Mouse (Mus musculus): Measurements from ENCODE around the gene Ghrh. TPM values are rescaled to one million over a fixed set of nuclear protein-coding genes. Genes with fewer than 3 reads are reported as not detected.
A peak's percentile ranks its signal among the peaks of the same experiment; 100 is the strongest.

The Ghrh gene
- polyA plus RNA-seq, 1 experiment from 2014 or later, result 1.0 TPM

DNA sequence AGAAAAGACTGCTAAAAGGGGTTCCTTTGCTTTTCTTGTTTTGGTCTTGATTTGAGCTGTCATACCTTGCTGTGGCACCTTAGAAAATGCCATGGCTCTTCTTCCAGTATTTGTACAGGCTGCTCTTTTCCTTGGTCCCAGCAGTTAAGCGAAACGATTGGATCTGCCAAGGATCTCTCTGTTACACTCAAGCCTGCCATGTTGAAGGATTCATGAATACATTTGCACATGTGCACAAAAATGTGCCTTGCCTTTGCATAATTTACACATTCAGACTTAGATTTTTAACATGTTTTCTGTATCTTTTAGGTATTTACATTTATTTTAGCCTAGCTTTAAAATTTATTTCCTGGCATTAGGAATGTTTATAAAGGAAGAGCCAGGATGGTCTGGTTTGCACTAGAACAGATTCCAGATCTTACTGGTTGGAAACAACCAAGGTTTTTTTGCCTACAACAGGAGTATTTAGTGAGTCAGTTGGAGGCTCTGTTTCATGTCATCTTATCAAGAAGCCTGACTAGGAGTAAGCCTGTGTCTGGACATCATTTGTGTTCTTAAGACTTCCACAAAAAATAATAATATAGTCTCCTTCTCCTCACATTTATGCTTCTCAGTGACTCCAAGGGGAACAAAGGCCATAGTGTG lies 38.9 kb downstream of the Ghrh start:
- peaks cover 8% of the 10 kb centered on the region; the same call in 1 of the 2 replicates for H3K36me3 ChIP-seq (ENCODE audit: control insufficient read depth, insufficient read depth, low read length)
- H3K4me1 ChIP-seq (replicated peaks; ENCODE audit: control insufficient read depth, insufficient read depth, low read length), result no peaks in the 10 kb centered on the region
- H3K9me3 ChIP-seq (ENCODE audit: control insufficient read depth, low read length), result no peaks in the 10 kb centered on the region
- H3K27me3 ChIP-seq (ENCODE audit: control insufficient read depth, insufficient read depth, low read length), result no peaks in the 10 kb centered on the region
- no peak overlapping the region for H3K4me2 ChIP-seq (replicated peaks; ENCODE audit: low read depth, low read length)
- no peak for ATAC-seq (ENCODE audit: low FRiP score)
- no peak overlapping the region for H3K9ac ChIP-seq (ENCODE audit: low read depth, low read length)
- 93% methylated on average over 2 of the region's 2 CpGs for WGBS
- DNase-seq (ENCODE audit: low spot score), result no peak
- H3K4me3 ChIP-seq (ENCODE audit: low read depth, low read length), result no peak overlapping the region
- no peak overlapping the region for H3K27ac ChIP-seq (ENCODE audit: low read depth, low read length)

GRCm38 (mm10) chr2:157307715-157308265 lies 39.5 kb downstream of the Ghrh start:
- Histone ChIP-seq H3K4me1 (replicated peaks; ENCODE audit: control insufficient read depth, insufficient read depth, low read length) (no peaks in the 10 kb centered on the region), H3K4me2 (replicated peaks; ENCODE audit: low read depth, low read length) (no peak overlapping the region), H3K9ac (ENCODE audit: low read depth, low read length) (no peak overlapping the region), H3K27ac (ENCODE audit: low read depth, low read length) (no peak overlapping the region), H3K4me3 (ENCODE audit: low read depth, low read length) (no peak overlapping the region), H3K36me3 (ENCODE audit: control insufficient read depth, insufficient read depth, low read length) (peaks cover 11% of the 10 kb centered on the region; the same call in 1 of the 2 replicates), H3K9me3 (ENCODE audit: control insufficient read depth, low read length) (no peaks in the 10 kb centered on the region), H3K27me3 (ENCODE audit: control insufficient read depth, insufficient read depth, low read length) (no peaks in the 10 kb centered on the region)
- 98% methylated on average over 4 of the region's 4 CpGs for WGBS
- DNase-seq (ENCODE audit: low spot score), result no peak
- ATAC-seq (ENCODE audit: low FRiP score), result no peak

GRCm38 (mm10) chr2:157306091-157307032 lies 40.9 kb downstream of the Ghrh start:
- no peak for DNase-seq (ENCODE audit: low spot score)
- no peak overlapping the region for H3K27ac ChIP-seq (ENCODE audit: low read depth, low read length)
- no peak for ATAC-seq (ENCODE audit: low FRiP score)
- H3K36me3 ChIP-seq (ENCODE audit: control insufficient read depth, insufficient read depth, low read length), result peaks cover 9% of the 10 kb centered on the region; the same call in 1 of the 2 replicates
- H3K4me1 ChIP-seq (replicated peaks; ENCODE audit: control insufficient read depth, insufficient read depth, low read length), result no peaks in the 10 kb centered on the region
- H3K27me3 ChIP-seq (ENCODE audit: control insufficient read depth, insufficient read depth, low read length), result no peaks in the 10 kb centered on the region
- H3K9me3 ChIP-seq (ENCODE audit: control insufficient read depth, low read length), result no peaks in the 10 kb centered on the region
- 88% methylated on average over 7 of the region's 7 CpGs for WGBS
- no peak overlapping the region for H3K9ac ChIP-seq (ENCODE audit: low read depth, low read length)
- no peak overlapping the region for H3K4me2 ChIP-seq (replicated peaks; ENCODE audit: low read depth, low read length)
- H3K4me3 ChIP-seq (ENCODE audit: low read depth, low read length), result no peak overlapping the region

GRCm38 (mm10) chr2:157303096-157303495 lies 44.2 kb downstream of the Ghrh start:
- H3K9ac ChIP-seq (ENCODE audit: low read depth, low read length), result no peak overlapping the region
- no peaks in the 10 kb centered on the region for H3K9me3 ChIP-seq (ENCODE audit: control insufficient read depth, low read length)
- DNase-seq (ENCODE audit: low spot score) (no peak), ATAC-seq (ENCODE audit: low FRiP score) (no peak)
- H3K27me3 ChIP-seq (ENCODE audit: control insufficient read depth, insufficient read depth, low read length), result no peaks in the 10 kb centered on the region
- no peak overlapping the region for H3K4me2 ChIP-seq (replicated peaks; ENCODE audit: low read depth, low read length)
- WGBS, result 68% methylated on average over 9 of the region's 9 CpGs
- H3K27ac ChIP-seq (ENCODE audit: low read depth, low read length), result no peak overlapping the region
- no peaks in the 10 kb centered on the region for H3K4me1 ChIP-seq (replicated peaks; ENCODE audit: control insufficient read depth, insufficient read depth, low read length)
- H3K36me3 ChIP-seq (ENCODE audit: control insufficient read depth, insufficient read depth, low read length), result peaks cover 12% of the 10 kb centered on the region; the same call in 1 of the 2 replicates
- H3K4me3 ChIP-seq (ENCODE audit: low read depth, low read length), result no peak overlapping the region

DNA sequence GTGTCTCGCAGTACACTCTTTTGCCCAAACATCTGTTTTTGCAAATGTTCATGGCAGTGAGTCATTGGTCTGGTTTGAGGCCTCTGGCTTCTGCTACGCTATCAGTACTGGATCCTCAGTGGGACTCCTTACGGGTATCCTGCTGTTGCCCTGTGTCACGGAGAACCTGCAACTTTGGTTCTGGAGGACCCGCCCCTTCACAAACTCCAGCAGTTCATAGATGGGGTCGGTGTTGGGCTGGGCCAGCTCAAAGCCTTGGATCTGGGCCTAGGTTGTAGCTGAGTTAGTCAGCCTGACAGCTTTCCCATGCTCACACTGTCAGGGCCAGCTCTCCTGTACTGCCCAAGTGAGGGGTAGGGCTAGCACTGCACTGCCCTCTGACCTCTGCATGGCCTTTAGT lies 47.3 kb downstream of the Ghrh start:
- Histone ChIP-seq H3K36me3 (ENCODE audit: control insufficient read depth, insufficient read depth, low read length) (peaks cover 17% of the 10 kb centered on the region; the same call in 1 of the 2 replicates), H3K27ac (ENCODE audit: low read depth, low read length) (no peak overlapping the region), H3K27me3 (ENCODE audit: control insufficient read depth, insufficient read depth, low read length) (no peaks in the 10 kb centered on the region), H3K9ac (ENCODE audit: low read depth, low read length) (no peak overlapping the region), H3K9me3 (ENCODE audit: control insufficient read depth, low read length) (no peaks in the 10 kb centered on the region), H3K4me1 (replicated peaks; ENCODE audit: control insufficient read depth, insufficient read depth, low read length) (no peaks in the 10 kb centered on the region), H3K4me2 (replicated peaks; ENCODE audit: low read depth, low read length) (no peak overlapping the region), H3K4me3 (ENCODE audit: low read depth, low read length) (no peak overlapping the region)
- ATAC-seq (ENCODE audit: low FRiP score) (no peak), DNase-seq (ENCODE audit: low spot score) (no peak)
- 94% methylated on average over 6 of the region's 6 CpGs for WGBS

DNA sequence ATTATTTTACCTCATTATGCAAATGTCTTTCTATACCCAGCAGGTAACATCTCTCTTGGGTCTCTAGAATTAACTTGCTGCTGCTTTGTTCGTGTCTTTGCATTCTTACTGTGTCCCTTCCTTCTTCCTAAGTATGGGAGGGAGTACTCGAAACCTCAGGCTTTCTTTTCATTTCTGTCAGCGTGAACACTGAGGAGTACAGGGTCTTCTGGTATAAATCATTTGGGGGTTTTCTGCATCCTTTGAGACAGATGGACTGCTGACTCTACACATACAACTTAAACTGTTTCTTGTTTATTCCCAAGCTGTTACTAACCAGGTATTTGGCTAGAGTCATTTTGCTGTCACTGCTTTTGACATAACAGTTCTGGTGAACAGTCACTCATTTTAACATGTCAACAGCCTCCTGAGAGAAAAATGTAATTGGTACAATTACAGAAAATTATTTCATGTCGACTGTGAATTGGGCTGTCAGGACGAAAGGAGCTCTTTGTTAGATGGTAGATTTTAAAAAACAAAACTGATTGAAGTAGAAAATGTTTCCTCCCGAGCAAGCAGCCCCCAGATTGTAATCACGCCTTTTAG lies 51.1 kb downstream of the Ghrh start:
- no peak overlapping the region for H3K4me3 ChIP-seq (ENCODE audit: low read depth, low read length)
- H3K9me3 ChIP-seq (ENCODE audit: control insufficient read depth, low read length), result no peaks in the 10 kb centered on the region
- peaks cover 17% of the 10 kb centered on the region for H3K36me3 ChIP-seq (ENCODE audit: control insufficient read depth, insufficient read depth, low read length)
- ATAC-seq (ENCODE audit: low FRiP score) (no peak), DNase-seq (ENCODE audit: low spot score) (no peak)
- WGBS, result 88% methylated on average over 7 of the region's 7 CpGs
- H3K9ac ChIP-seq (ENCODE audit: low read depth, low read length), result no peak overlapping the region
- no peak overlapping the region for H3K4me2 ChIP-seq (replicated peaks; ENCODE audit: low read depth, low read length)
- no peaks in the 10 kb centered on the region for H3K4me1 ChIP-seq (replicated peaks; ENCODE audit: control insufficient read depth, insufficient read depth, low read length)
- H3K27me3 ChIP-seq (ENCODE audit: control insufficient read depth, insufficient read depth, low read length), result no peaks in the 10 kb centered on the region
- no peak overlapping the region for H3K27ac ChIP-seq (ENCODE audit: low read depth, low read length)

DNA sequence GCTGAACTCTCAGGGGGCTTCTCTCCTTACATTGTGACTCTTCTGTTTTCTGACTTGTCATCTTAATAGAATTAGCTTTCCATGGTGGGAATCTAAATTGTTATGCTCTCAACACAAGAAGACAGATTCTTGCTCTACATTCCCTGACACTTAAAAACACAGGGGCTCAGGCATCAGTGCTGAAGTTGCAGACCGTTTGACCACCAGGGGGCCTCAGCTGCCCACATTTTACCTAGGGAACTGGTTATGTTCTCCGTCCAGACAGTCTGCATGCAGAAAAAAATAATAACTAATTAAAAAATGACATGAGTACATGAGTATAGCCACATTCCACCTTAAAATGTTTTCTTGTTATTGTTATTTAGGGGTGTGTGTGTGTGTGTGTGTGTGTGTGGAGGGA lies 55.2 kb downstream of the Ghrh start:
- H3K36me3 ChIP-seq (ENCODE audit: control insufficient read depth, insufficient read depth, low read length), result peaks cover 11% of the 10 kb centered on the region
- no peaks in the 10 kb centered on the region for H3K4me1 ChIP-seq (replicated peaks; ENCODE audit: control insufficient read depth, insufficient read depth, low read length)
- no peak overlapping the region for H3K27ac ChIP-seq (ENCODE audit: low read depth, low read length)
- no peaks in the 10 kb centered on the region for H3K27me3 ChIP-seq (ENCODE audit: control insufficient read depth, insufficient read depth, low read length)
- H3K9me3 ChIP-seq (ENCODE audit: control insufficient read depth, low read length), result no peaks in the 10 kb centered on the region
- DNase-seq (ENCODE audit: low spot score) (peak; percentile 85), ATAC-seq (ENCODE audit: low FRiP score) (no peak)
- H3K4me2 ChIP-seq (replicated peaks; ENCODE audit: low read depth, low read length), result no peak overlapping the region
- H3K9ac ChIP-seq (ENCODE audit: low read depth, low read length), result no peak overlapping the region
- H3K4me3 ChIP-seq (ENCODE audit: low read depth, low read length), result no peak overlapping the region
- WGBS, result 24% methylated on average over 2 of the region's 2 CpGs

GRCm38 (mm10) chr2:157288996-157289395 lies 58.3 kb downstream of the Ghrh start:
- no peak overlapping the region for H3K9ac ChIP-seq (ENCODE audit: low read depth, low read length)
- 86% methylated on average over 5 of the region's 5 CpGs for WGBS
- no peak overlapping the region for H3K4me3 ChIP-seq (ENCODE audit: low read depth, low read length)
- H3K4me1 ChIP-seq (replicated peaks; ENCODE audit: control insufficient read depth, insufficient read depth, low read length), result no peaks in the 10 kb centered on the region
- H3K27me3 ChIP-seq (ENCODE audit: control insufficient read depth, insufficient read depth, low read length), result no peaks in the 10 kb centered on the region
- no peaks in the 10 kb centered on the region for H3K9me3 ChIP-seq (ENCODE audit: control insufficient read depth, low read length)
- no peak overlapping the region for H3K4me2 ChIP-seq (replicated peaks; ENCODE audit: low read depth, low read length)
- H3K36me3 ChIP-seq (ENCODE audit: control insufficient read depth, insufficient read depth, low read length), result peaks cover 9% of the 10 kb centered on the region
- no peak overlapping the region for H3K27ac ChIP-seq (ENCODE audit: low read depth, low read length)
- DNase-seq (ENCODE audit: low spot score) (no peak), ATAC-seq (ENCODE audit: low FRiP score) (no peak)
